Mouse (Mus musculus) embryo, embryonic 9.5 days (tissue): ENCODE results near the gene Mvp.

Source experiments
- DNase-seq: peaks from one replicate; pipeline ENCODE4 v3.0.0-alpha.2; 2017; ENCODE audit errors: extremely low spot score

Gene Mvp

GRCm38 (mm10) chr7:127014320-127014719 lies at the start of gene Mvp:
TSS of gene Mvp (minus strand) at chr7:127014621.
- peak; percentile 33 for DNase-seq

DNA sequence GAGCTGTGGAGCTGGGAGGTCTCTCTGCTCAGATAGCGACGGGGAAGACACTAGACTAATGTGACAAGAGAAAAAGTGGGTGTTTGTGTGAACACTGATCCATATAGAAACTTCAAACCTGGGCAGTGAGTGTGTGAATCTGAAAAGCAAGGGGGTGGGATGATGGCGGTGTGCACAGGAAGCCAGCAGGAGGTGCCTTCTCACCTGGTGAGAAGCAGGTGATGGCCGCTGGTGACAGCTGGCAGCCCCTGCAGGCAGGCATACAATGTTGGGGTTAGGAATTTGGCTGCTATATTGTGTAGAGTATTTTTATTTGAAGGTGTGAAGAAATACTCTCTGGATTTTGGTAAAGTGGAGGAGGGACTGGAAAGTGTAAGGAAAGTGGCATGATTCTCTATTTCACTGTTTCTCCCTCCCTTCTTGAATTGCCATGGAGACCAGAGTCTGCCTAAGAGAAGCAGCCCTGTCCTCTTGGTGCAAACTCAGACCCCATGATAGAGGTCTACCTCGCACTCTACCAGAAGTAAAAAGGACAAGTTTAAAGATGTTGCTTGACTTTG lies 40.7 kb upstream of the Mvp start:
- DNase-seq, result no peak

- peak; percentile 87 for DNase-seq
Observed at GRCm38 (mm10) chr7:127041851-127042672, 27.6 kb upstream of the Mvp start, which contains the start of gene Kif22. TSS of gene Kif22 (minus strand) at chr7:127042471.

DNA sequence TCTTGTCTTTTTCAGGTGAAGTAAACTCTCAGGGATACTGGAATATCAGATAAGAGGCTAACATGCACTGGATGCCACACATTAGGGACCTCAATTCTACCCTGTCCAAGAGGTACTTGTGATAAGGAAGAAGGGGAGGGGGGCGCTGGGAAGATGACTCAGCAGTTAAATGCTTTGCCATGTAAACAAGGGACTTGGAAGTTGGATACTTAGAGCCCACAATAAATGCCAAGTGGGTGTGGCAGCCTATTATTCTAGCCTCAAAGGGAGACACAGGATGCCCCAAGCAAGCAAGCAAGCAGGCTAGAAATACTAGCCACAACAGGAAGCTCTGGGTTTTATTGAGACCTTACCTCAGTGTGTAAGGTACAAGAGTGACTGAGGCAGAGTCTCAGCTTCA lies 16.8 kb upstream of the Mvp start:
- DNase-seq, result no peak

DNA sequence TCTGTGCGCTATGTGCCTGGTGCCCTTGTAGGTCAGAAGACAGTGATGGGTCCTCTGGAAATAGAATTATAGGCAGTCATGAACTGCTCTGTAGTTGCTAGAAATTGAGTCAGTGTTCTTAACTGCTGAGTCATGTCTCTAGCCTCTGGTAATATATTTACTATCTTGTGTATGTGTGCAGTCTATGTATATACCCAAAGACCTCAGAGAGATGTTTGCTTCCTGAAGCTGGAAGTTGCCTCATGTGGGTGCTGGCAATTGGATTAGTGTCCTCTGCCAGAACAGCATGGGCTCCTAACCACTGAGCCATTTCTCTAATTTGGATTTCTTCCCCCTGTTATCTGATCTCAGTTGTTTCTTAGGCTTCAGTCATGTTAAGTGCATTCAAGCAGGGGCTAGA lies 15.8 kb upstream of the Mvp start:
- DNase-seq, result no peak

DNA sequence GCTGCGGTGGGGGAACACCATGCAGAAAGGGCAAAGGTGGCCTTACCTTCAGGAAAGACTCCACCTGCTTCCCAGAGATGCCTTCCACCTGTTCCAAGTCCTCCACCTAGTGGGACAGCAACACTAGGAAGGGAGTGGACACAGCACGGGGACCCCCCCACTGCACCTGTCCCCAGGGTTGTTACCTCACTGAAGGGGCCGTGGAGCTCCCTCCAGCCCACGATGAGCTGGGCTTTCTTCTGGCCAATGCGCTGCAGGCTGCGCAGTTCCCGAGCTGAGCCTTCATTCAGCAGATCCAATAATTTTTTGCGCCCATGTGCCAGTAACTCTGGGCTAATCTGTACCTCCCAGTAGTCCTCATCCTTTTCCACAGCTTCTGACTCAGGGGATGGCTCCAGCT lies 13.5 kb upstream of the Mvp start:
- no peak for DNase-seq

DNA sequence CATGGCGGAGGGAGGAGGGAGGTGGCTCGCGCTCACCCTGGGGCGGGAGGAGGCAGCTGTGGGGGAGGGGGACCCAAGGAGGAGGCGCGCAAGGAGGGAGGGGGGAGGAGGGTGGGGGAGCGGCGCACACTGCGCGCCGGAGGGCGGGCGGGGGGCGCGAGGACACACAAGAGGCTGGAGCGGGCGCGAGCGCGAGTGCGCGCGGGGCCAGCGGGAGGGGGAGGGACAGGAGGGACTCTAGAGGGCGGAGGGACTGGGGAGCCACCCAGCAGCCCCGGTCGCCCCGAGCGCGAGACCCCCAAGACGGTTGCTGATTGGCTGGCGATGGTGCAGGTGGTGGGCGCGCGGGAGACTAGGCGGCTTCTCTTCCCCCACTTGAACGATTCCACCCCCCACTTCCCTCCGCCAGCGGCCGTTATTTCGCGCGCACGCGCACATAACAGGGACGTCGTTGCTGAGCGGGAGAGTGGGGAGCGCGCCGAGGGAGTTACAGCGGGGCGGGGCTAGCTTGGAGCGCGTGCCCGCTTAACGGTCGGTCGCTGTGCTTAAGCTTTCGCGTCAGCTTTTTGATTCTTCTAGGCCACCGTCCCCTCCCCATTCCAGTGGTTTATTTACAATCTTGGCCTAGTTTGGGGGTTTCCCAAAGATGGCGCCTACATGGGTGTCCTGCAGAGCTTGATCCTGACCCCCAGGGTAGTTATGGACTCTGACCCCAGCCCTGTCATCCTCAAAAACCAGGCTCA lies 12.7 kb upstream of the Mvp start, which contains the start of gene Maz:
TSS of gene Maz (minus strand) at position 54 of the 743 bp plus-strand sequence.
- peak; percentile 100 for DNase-seq

DNA sequence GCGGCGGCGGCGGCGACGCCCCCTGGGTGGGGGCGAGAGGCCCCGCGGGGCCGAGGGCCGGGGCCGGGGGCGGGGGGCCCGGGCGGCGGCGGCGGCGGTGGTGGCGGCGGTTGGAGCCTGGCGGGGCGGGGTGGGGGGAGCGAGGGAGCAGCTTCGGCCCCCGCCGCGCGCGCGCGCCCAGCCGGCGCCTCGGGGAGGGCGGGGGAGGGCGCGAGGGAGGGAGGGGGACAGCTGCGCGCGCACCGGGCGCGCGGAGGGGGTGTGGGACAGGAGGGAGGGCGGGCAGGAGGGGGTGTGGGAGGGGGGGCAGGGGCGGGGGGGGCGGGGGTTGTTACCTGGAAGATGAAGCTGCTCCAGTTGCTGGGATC lies 12.2 kb upstream of the Mvp start:
- DNase-seq, result no peak

GRCm38 (mm10) chr7:127026161-127026600 lies 11.8 kb upstream of the Mvp start:
- peak; percentile 83 for DNase-seq

DNA sequence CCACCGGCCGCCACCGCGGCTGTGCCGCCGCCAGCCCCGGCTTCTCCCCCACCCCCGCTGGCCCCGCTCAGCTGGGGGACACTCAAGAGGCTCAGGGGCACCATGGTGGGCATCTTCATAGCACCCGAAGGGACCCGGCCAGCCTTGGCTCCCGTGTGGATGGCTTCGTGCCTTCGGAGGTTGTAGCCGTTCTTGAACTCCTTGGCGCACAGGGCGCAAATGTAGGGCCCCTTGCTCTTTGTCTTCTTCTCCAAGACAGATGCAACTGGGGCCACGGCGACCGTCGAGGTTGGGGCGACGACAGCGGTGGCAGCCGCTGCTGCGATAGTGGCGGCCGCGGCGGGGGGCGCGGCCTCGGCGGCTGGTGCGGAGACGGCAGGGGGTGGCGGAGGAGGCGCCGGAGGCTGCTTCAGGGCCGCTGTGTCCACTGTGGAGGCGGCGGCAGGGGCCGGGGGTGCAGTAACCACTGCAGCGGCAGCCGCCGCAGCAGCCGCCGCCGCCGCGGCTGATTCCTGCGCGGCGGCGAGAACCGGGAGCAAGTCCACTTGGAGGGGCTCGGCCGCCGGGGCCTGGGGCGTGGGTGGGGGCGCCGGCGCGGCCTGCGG lies 11.2 kb upstream of the Mvp start:
- peak; percentile 51 for DNase-seq

- DNase-seq, result peak; percentile 77
Observed at GRCm38 (mm10) chr7:127024755-127025555, 10.5 kb upstream of the Mvp start.

DNA sequence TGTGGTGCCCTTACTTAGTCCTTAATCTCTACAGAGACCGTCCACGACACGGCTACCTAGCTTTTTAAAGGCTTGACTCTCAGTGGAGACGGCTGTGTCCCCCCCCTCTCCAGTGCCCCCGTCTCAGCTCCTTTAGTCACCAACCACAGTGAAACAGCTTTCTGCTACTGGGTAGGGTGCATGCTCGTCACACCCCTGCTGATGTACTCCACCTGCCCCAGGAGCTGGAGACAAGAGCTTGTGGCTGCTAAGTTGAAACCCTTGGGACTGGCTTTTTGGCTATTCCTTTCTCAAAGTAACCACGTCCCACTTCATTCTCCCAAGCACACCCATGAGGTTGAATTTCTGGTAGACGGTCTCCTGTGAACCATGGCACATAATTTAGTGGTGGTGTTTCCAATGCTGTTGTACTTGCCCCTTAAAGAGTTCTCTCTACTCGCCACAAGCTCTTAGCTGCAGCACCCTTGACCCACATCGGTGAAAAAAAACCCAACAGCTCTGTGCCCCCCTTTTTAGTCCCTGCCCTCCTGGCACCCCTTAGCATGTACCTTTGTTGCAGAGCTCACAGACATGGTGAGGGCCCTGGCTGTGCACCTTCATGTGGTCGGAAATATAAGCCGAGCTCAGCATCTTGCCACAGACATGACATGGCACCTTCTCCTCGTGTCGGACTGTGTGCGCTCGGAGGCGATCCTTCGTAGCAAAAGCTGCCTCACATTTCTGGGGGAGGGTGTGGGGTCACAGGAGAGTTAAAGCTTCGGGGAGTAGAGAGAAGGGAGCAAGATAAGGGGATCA lies 9.7 kb upstream of the Mvp start:
- DNase-seq, result no peak

GRCm38 (mm10) chr7:127023272-127023691 lies 8.9 kb upstream of the Mvp start:
- DNase-seq, result peak; percentile 19

- no peak for DNase-seq
Observed at GRCm38 (mm10) chr7:127022528-127023271, 8.3 kb upstream of the Mvp start.

GRCm38 (mm10) chr7:127021563-127022527 lies 7.4 kb upstream of the Mvp start:
- no peak for DNase-seq

DNA sequence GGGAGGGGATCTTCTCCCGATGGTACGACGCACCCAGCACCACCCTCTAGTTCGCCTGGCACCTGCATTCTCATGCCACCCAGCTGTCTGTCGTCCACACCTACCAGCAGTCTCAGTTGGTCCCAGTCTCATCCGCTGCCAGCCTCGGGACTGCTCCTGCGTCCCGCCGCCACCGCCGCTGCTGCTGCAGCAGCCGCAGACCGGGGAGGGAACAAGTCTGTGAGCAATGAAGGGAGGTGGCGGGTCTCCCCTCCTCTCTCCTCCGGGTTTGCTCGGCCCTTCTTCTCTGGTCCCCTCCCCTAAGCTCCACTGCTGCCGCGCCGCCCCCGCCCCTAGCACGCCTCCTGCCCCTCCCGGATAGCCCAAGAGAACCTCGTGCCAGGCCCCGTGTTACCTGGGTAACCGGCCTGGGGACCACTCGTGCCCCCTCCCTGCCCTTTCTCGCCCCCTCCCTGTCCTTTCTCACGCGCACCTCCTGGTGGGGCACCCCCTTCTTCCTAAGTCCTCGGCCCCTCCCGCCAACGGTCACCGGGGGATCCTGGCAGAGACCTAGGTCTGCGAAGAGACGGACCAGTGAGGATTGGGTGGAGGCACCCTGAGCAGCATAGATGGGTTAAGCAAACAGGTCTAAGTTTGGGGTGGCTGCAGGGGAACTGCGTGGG lies 6.6 kb upstream of the Mvp start, which contains the start of the genes Gm42742 and Prrt2:
TSS of gene Gm42742 (minus strand) at position 197 of the 662 bp plus-strand sequence.
TSS of gene Prrt2 (minus strand) at position 311 of the 662 bp plus-strand sequence.
- peak; percentile 82 for DNase-seq

- DNase-seq, result peak; percentile 15
Observed at GRCm38 (mm10) chr7:127020491-127020890, 6.1 kb upstream of the Mvp start.

DNA sequence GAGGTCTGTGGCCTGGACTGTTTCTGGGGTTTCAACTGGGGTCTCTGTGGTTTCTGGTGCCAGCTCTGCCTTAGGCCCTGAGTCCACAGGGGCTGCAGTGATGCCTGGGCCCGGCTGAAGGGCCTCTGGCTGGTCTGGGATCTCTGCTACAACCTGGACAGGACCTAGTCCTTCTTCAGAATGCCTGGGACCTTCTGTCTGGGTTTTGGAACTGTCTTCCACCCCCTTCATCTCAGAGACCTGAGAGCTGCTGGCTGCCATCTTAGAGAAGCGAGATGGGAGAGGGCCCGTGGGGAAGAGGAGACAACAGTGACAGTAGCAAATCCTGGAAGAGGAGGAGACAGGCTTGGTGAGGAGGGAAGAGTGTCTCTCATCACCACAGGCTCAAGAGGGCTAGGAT lies 5.6 kb upstream of the Mvp start:
- DNase-seq, result no peak
